Mouse (Mus musculus): ENCODE measurements around the gene Cacna1s.

- TF ChIP-seq EP300 (IDR thresholded peaks at IDR 0.05; ENCODE audit: low read depth) (no peak), CTCF (IDR thresholded peaks at IDR 0.05; ENCODE audit: low read depth) (no peak)
These were observed 50.0 kb downstream of the Cacna1s start for GRCm38 (mm10) chr1:136102551-136102950.
